Mouse (Mus musculus) liver, embryonic 12.5 days (tissue): Measurements from ENCODE around the gene Cryge. TPM values are rescaled to one million over a fixed set of nuclear protein-coding genes. Genes with fewer than 3 reads are reported as not detected.
"Not testable (repeated sequence)": the region's sequence is repeated elsewhere in the genome, so short reads cannot be mapped to it uniquely, and the experiment has no call there.

ENCODE experiments used
- ATAC-seq: fragments of 200-750 bp; cut with Nextera tagmentation; 2 replicates; pipeline ENCODE4 v1.8.0; 2017; ENCODE audit warnings: moderate number of reproducible peaks, mild to moderate bottlenecking, moderate library complexity
- H3K27ac ChIP-seq: fragments of 300-500 bp; sonication (generic); 2 replicates; pipeline ENCODE4 v1.5.1; 2016; ENCODE audit warnings: mild to moderate bottlenecking
- H3K27me3 ChIP-seq: fragments of 300-500 bp; sonication (generic); replicated peaks from 2 replicates; pipeline ENCODE4 v1.6.1; 2016; ENCODE audit warnings: mild to moderate bottlenecking, moderate library complexity
- H3K36me3 ChIP-seq: fragments of 300-500 bp; sonication (generic); 2 replicates; pipeline ENCODE4 v1.6.1; 2016; ENCODE audit warnings: mild to moderate bottlenecking, moderate library complexity
- H3K4me1 ChIP-seq: fragments of 300-500 bp; sonication (generic); 2 replicates; pipeline ENCODE4 v1.6.1; 2016
- H3K4me2 ChIP-seq: fragments of 300-500 bp; sonication (generic); 2 replicates; pipeline ENCODE4 v1.6.1; 2016; ENCODE audit warnings: mild to moderate bottlenecking, moderate library complexity
- H3K4me3 ChIP-seq: fragments of 300-500 bp; sonication (generic); 2 replicates; pipeline ENCODE4 v1.5.1; 2016; ENCODE audit warnings: mild to moderate bottlenecking, moderate library complexity
- H3K9ac ChIP-seq: fragments of 300-500 bp; sonication (generic); 2 replicates; pipeline ENCODE4 v1.6.1; 2016; ENCODE audit warnings: mild to moderate bottlenecking, moderate library complexity
- H3K9me3 ChIP-seq: fragments of 300-500 bp; sonication (generic); replicated peaks from 2 replicates; pipeline ENCODE4 v1.6.1; 2016; ENCODE audit warnings: mild to moderate bottlenecking, moderate library complexity
- WGBS: fragments of 180-500 bp; shearing (Covaris S2); methylation state at CpG from one replicate; pipeline ENCODE4 v1.1.7; 2016; ENCODE audit not compliant: insufficient replicate concordance; 5-methylcytosine and 5-hydroxymethylcytosine counted together
- polyA plus RNA-seq: library from polyadenylated mRNA; unstranded; fragments of >200 nt; fragmentation: Nextera tagmentation; extraction: Ambion mirVana; gene quantifications from 2 replicates; pipeline ENCODE4 v1.2.1, GENCODE M21; 2016

The Cryge gene
- polyA plus RNA-seq: not detected in 2 replicates

DNA sequence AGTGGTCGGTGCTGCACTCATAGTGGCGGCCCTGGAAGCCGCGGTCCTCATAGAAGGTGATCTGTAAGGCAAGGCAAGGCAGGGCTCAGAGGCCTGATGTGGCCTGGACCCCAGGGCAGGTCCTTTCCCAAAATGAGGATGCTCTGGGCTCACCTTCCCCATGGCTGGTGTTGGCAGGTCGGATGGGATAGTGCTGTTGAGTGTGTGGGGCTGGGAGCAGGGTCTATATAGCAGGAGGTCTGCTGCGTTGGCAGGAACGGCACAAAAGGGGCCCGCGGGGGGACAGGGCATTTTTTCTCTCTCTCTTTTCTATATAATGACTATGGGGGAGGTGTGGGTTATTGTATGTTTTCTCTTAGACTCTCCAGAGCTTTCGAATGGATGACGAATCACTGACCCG, at the start of gene Cryge:
Gene Cryge (minus strand): TSS at position 198 of the 400 bp plus-strand sequence.
- not testable (repeated sequence) for ATAC-seq

DNA sequence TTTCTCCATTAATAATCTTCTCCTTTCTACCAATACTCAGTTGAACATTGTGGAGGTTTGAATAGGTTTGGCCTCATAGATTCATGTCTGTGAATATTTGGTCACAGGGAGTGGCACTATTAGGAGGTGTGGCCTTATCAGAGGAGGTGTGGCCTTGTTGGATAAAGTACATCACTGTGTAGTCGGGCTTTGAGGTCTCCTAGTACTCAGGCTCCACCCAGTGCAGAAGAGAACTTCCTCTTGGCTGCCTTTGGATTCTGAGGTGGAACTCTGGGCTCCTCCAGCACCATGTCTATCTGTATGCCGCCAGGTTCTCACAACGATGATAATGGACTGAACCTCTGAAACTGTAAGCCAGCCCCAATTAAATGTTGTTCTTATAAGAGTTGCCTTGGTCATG, 46.0 kb upstream of the Cryge start:
- H3K4me2 ChIP-seq: no peak overlapping the region
- 64% methylated on average over 3 of the region's 3 CpGs for WGBS
- H3K36me3 ChIP-seq: no peaks in the 10 kb centered on the region
- no peaks in the 10 kb centered on the region for H3K27me3 ChIP-seq
- H3K9ac ChIP-seq: no peak overlapping the region
- no peaks in the 10 kb centered on the region for H3K9me3 ChIP-seq
- no peak overlapping the region for H3K4me3 ChIP-seq
- H3K27ac ChIP-seq: no peak overlapping the region
- no peak for ATAC-seq
- no peaks in the 10 kb centered on the region for H3K4me1 ChIP-seq

More for the DNA sequence above, at the start of gene Cryge:
- H3K27me3 ChIP-seq, H3K4me3 ChIP-seq, H3K27ac ChIP-seq, H3K9ac ChIP-seq, H3K4me1 ChIP-seq, H3K4me2 ChIP-seq, H3K9me3 ChIP-seq, H3K36me3 ChIP-seq: not testable (repeated sequence)
- 74% methylated on average over 10 of the region's 12 CpGs for WGBS

DNA sequence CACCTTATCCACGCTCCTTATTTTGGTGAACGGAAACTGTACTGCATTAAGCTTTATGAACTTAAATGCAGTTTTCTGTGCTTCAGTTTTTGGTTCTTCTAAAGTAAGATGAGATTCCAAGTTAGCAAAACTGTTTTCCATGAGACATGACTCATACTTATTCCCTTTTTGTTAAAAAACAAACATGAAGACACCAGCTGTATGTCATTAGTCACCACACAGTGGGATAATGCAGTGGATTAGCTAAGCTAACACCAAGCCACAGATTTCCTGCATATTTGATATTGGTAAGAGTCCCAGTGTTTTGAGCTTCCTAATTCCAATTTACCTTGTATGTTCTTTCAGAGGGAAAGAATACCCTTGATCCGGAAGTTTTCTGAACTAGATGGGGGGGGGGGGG, 40.6 kb upstream of the Cryge start:
- no peaks in the 10 kb centered on the region for H3K4me1 ChIP-seq
- no peak overlapping the region for H3K4me2 ChIP-seq
- no peaks in the 10 kb centered on the region for H3K9me3 ChIP-seq
- H3K27ac ChIP-seq: no peak overlapping the region
- no peak for ATAC-seq
- no peak overlapping the region for H3K9ac ChIP-seq
- no peaks in the 10 kb centered on the region for H3K27me3 ChIP-seq
- no peaks in the 10 kb centered on the region for H3K36me3 ChIP-seq
- no peak overlapping the region for H3K4me3 ChIP-seq
- WGBS: 73% methylated on average over 3 of the region's 3 CpGs

DNA sequence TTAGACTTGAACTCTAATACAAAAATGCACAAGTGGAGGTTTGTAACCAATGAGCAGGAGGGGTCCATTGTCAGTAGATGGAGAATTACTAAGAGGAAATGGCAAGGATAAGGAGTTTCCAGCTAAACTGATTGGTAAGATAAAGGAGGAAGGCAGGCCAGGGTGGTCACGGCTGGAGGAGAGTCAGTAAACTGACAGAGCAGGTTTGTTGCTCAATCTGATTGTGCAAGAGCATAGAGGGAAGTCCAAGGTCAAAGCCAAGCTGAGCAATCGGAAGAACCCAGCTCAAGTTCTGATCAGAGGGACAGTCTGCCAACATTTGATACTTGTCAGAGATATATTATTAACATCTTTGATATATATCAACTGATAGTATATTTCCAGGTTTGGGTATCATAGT, 39.4 kb upstream of the Cryge start:
- Histone ChIP-seq H3K4me1 (no peaks in the 10 kb centered on the region), H3K27me3 (no peaks in the 10 kb centered on the region), H3K36me3 (no peaks in the 10 kb centered on the region), H3K4me2 (no peak overlapping the region), H3K9ac (no peak overlapping the region), H3K9me3 (no peaks in the 10 kb centered on the region), H3K4me3 (no peak overlapping the region), H3K27ac (no peak overlapping the region)
- ATAC-seq: 0 out of 2 replicates have a peak, but pooled peaks have one; percentile 32
- 10% methylated on average over 2 of the region's 2 CpGs for WGBS

DNA sequence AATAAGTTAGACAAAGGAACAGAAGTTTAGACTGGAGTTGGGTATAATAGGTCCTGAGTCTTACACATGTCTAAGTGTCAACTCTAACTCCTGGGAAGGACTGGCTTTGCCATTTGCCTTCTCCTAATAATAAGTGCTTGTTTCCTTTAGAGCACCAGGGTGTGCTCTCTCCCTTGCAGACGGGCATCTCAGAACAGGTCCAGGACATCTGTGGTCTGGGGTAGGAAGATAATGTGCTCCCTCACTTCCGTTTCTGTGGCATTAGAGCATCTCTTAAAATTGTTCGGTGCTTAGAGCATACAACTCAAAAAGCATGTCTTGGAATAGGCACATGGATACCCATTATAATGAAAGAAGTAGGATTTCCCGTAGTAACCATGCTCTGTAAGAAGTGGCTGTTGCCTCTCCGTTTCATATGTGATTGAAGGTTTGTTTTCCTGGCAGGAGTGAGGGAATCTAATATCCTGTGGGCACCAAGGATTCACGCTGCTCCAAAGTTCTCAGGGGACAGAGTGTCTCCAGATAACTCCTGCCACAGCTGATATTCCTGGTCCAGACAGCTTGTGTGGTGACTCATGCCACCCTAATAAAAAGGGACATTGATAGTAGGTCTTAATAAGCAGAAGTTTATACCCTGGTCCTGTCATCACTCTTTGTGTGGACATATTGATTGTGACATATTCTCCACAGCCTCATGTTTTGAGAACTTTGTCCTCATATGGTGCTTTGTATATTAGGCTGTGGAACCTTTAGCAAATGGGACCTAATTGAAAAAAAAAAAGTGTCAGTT, 37.8 kb upstream of the Cryge start:
- Histone ChIP-seq H3K4me3 (no peak overlapping the region), H3K9me3 (no peaks in the 10 kb centered on the region), H3K9ac (no peak overlapping the region), H3K4me1 (no peaks in the 10 kb centered on the region), H3K4me2 (no peak overlapping the region), H3K36me3 (no peaks in the 10 kb centered on the region), H3K27ac (no peak overlapping the region), H3K27me3 (no peaks in the 10 kb centered on the region)
- no peak for ATAC-seq
- 37% methylated on average over 6 of the region's 6 CpGs for WGBS

DNA sequence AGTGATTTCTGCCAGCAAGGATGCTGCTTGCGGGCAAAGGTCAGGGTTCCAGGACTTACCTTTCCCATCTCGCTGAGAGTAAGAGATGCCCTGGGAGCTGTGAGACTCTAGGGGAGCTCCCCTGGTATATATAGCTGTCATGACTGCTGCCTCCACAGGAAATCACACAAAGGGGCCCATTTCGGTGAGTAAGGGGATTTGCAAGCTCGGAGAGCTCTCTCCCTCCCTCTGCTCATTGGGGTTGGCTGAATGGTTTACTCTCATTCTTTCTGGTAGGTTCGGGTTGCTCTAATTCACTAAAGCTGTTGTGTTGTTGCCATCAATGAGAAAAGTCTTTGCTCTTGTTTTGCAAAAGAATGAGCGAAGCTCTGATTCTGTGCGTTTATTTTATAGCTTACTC, 31.2 kb upstream of the Cryge start, which contains the start of gene Crygb:
Gene Crygb (minus strand): TSS at position 101 of the 400 bp plus-strand sequence.
- Histone ChIP-seq H3K4me1 (no peaks in the 10 kb centered on the region), H3K9ac (no peak within 1 kb of the TSS), H3K4me2 (no peak within 1 kb of the TSS), H3K36me3 (no peaks in the 10 kb centered on the region), H3K27me3 (no peaks in the 10 kb centered on the region), H3K27ac (no peak within 1 kb of the TSS), H3K9me3 (no peaks in the 10 kb centered on the region), H3K4me3 (no peak within 1 kb of the TSS)
- ATAC-seq: no peak
- WGBS: 41% methylated on average over 7 of the region's 7 CpGs

DNA sequence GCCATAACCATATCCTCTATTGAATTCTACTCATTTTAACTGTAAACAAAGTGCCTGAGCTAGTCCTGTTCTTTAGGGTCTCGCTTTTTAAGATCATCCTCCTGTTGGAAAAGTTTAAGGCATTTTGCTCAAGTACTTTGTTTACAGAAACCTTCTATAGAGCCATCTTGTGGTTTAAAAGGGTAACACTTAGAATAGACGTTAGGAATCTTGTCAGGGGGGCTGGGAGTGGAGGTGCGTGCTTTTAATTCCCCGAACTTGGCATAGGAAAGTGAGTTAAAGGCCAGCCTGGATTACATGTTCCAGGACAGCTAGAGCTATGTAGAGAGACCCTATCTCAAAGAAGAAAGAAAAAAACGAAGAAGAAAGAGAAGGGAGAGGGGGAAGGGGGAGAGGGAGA, 24.7 kb upstream of the Cryge start:
- no peak overlapping the region for H3K27ac ChIP-seq
- ATAC-seq: no peak
- H3K27me3 ChIP-seq: no peaks in the 10 kb centered on the region
- H3K36me3 ChIP-seq: no peaks in the 10 kb centered on the region
- 22% methylated on average over 5 of the region's 5 CpGs for WGBS
- no peaks in the 10 kb centered on the region for H3K9me3 ChIP-seq
- no peak overlapping the region for H3K4me2 ChIP-seq
- no peak overlapping the region for H3K9ac ChIP-seq
- no peak overlapping the region for H3K4me3 ChIP-seq
- H3K4me1 ChIP-seq: no peaks in the 10 kb centered on the region

DNA sequence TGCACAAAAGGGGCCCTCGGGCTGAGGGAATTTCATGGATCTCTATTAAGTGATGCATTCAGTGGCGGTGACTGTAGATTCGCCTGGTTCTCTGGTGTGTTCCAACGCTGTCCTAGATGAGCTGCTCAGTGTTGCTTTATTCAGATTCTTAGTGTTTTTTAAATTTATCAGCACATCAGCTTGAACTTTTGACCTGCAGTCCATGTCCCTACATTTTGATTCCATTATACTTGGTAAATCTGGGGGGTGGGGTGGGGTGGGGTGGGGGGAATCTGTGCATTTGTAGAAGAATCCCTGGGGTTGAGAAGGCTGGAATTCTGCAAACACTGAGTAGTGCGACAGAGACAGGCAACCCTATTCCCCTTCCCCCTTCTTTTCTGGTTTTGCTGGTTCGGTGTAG, 22.6 kb upstream of the Cryge start, which contains the start of gene Crygc:
Gene Crygc (minus strand): TSS at position 101 of the 400 bp plus-strand sequence.
- Histone ChIP-seq H3K4me3 (no peak within 1 kb of the TSS), H3K9ac (no peak within 1 kb of the TSS), H3K4me1 (no peaks in the 10 kb centered on the region), H3K27ac (no peak within 1 kb of the TSS), H3K4me2 (no peak within 1 kb of the TSS), H3K9me3 (no peaks in the 10 kb centered on the region), H3K36me3 (no peaks in the 10 kb centered on the region), H3K27me3 (no peaks in the 10 kb centered on the region)
- 55% methylated on average over 6 of the region's 6 CpGs for WGBS
- ATAC-seq: no peak

DNA sequence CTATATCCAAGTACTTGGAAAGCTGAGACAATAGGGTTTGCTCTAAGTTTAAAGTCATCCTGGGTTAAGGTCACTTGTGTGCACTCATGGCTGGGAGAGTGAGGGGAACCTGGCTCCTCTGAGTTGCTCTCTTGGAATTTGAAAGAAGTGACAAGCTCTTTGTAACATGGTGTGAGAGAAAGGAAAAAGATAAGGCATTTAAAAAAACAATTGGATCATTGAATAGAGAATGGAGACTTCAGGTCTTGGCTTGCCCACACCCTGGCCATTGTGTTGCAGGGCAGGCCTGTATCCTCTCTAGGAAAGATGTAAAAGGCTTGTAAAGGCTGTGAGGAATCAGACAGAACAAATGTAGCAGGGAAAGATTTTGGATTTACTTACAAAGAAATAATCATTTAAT, 16.9 kb upstream of the Cryge start:
- no peaks in the 10 kb centered on the region for H3K4me1 ChIP-seq
- no peaks in the 10 kb centered on the region for H3K9me3 ChIP-seq
- no peaks in the 10 kb centered on the region for H3K27me3 ChIP-seq
- ATAC-seq: no peak
- H3K9ac ChIP-seq: no peak overlapping the region
- H3K27ac ChIP-seq: no peak overlapping the region
- H3K4me3 ChIP-seq: no peak overlapping the region
- H3K36me3 ChIP-seq: no peaks in the 10 kb centered on the region
- no peak overlapping the region for H3K4me2 ChIP-seq

DNA sequence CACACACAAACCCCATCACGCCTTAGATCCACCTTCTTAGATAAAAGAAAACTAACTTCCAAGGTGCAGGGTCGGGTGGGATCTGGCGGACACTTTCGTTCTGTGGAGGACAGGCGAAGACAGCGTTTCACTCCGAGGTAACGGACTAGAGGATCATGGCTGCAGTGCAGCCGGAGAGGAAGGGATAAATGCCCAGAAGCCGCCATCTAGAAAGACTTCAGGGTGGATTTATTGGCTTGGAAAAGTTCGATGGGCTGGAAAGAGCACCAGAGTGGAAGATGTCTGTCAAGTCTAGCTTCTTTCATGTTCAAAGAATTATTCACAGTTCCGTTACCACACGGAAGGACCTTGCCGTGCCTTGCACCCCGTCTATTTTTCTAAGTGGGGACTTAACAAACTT, 13.3 kb upstream of the Cryge start:
- Histone ChIP-seq H3K9me3 (no peaks in the 10 kb centered on the region), H3K36me3 (no peaks in the 10 kb centered on the region), H3K4me3 (no peak overlapping the region), H3K27me3 (no peaks in the 10 kb centered on the region), H3K9ac (no peak overlapping the region), H3K27ac (no peak overlapping the region), H3K4me1 (no peaks in the 10 kb centered on the region), H3K4me2 (no peak overlapping the region)
- ATAC-seq: no peak
- WGBS: 76% methylated on average over 15 of the region's 15 CpGs

DNA sequence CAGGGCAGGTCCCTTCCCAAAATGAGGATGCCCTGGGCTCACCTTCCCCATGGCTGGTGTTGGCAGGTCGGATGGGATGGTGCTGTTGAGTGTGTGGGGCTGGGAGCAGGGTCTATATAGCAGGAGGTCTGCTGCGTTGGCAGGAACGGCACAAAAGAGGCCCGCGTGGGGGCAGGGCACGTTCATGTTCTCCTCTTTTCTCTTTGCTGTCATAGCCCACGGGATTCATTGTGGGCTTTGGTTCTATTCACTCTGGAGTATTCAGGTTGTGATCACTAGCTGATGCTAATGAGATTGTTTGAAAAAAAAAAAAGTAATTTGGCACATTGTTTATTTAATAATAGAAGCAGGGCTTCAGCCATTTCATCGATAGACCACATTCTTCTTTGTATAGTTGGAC, 12.4 kb upstream of the Cryge start, which contains the start of gene Crygd:
Gene Crygd (minus strand): TSS at position 101 of the 400 bp plus-strand sequence.
- H3K4me2 ChIP-seq: no peak within 1 kb of the TSS
- no peaks in the 10 kb centered on the region for H3K27me3 ChIP-seq
- H3K4me3 ChIP-seq: no peak within 1 kb of the TSS
- H3K9ac ChIP-seq: no peak within 1 kb of the TSS
- ATAC-seq: no peak
- WGBS: 77% methylated on average over 8 of the region's 8 CpGs
- no peaks in the 10 kb centered on the region for H3K9me3 ChIP-seq
- no peaks in the 10 kb centered on the region for H3K4me1 ChIP-seq
- no peaks in the 10 kb centered on the region for H3K36me3 ChIP-seq
- H3K27ac ChIP-seq: no peak within 1 kb of the TSS

DNA sequence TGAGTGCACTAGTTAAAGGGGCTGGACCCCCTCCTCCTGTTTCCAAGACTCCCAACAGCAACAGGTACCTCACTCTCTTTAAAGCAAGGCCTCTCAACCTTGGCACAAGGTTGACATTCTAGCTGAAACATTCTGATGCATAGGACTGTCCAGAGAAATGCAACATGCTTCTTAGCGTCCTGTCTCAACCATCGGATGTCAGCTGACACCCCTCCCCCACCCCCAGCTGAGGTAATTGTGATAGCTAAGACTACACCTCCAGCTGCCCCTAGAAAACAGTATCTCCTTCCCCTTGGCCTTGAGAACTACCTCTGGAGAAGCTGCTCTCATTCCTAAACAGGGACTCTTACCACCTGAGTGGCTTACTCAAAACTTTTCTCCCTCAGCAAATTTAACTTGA, 1.2 kb upstream of the Cryge start:
- H3K9ac ChIP-seq: no peak overlapping the region
- 30% methylated on average over 2 of the region's 2 CpGs for WGBS
- ATAC-seq: no peak

DNA sequence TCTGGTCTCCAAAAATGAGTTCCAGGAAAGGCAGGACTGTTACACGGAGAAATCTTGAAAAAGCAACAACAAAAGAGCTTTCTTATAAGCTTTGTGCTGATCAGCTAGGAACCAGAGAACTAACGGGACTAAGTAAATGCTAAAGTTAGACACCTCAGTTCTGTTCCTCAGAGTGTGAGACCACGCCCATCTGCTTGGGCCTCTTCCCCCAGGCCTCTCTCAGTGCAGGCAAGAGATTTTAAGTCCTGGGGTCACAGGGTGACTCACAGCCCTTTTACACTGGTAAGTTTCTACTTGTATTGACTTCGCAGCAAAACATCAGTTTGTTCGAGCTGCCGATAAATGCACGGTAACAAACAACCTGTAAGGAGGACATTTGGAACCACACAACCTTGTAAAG, 747 bp upstream of the Cryge start:
- Histone ChIP-seq H3K4me3 (no peak overlapping the region), H3K4me2 (no peak overlapping the region), H3K9me3 (no peaks in the 10 kb centered on the region), H3K36me3 (no peaks in the 10 kb centered on the region), H3K4me1 (no peaks in the 10 kb centered on the region), H3K27me3 (no peaks in the 10 kb centered on the region), H3K27ac (no peak overlapping the region), H3K9ac (no peak overlapping the region)
- ATAC-seq: no peak
- WGBS: 62% methylated on average over 7 of the region's 7 CpGs

More for the DNA sequence above, 1.2 kb upstream of the Cryge start:
- no peak overlapping the region for H3K27ac ChIP-seq
- H3K4me3 ChIP-seq: no peak overlapping the region
- no peaks in the 10 kb centered on the region for H3K27me3 ChIP-seq
- H3K4me2 ChIP-seq: no peak overlapping the region
- H3K9me3 ChIP-seq: no peaks in the 10 kb centered on the region
- no peaks in the 10 kb centered on the region for H3K4me1 ChIP-seq
- no peaks in the 10 kb centered on the region for H3K36me3 ChIP-seq
